Mouse (Mus musculus): ENCODE measurements at regions not wholly inside any gene's neighbourhood (a gene's known extent, or its start where the extent isn't known, plus 50 kb on each side); places are given as distances from the start of the nearest gene placed in this dataset.

GRCm38 (mm10) chr13:91365270-91365952 lies 94.7 kb upstream of the Ssbp2 start:
- Histone ChIP-seq H3K27me3 (replicated peaks) (no peaks in the 10 kb centered on the region), H3K4me1 (ENCODE audit: control insufficient read depth in 1 of 2, insufficient read depth in 2 of 2) (peaks cover 0 to 6% of the 10 kb centered on the region in 2 experiments; a peak in 1 of 4 replicates), H3K4me2 (ENCODE audit: insufficient read depth, low read depth, poor library complexity, severe bottlenecking) (no peak overlapping the region), H3K79me2 (replicated peaks; ENCODE audit: control insufficient read depth, extremely low read depth, insufficient read depth, poor library complexity, severe bottlenecking) (no peaks in the 10 kb centered on the region), H3K36me3 (replicated peaks in 1 of 2; ENCODE audit: control insufficient read depth in 1 of 2, insufficient read depth in 1 of 2, low read length in 1 of 2) (no peaks in the 10 kb centered on the region), H3K9ac (ENCODE audit: insufficient read depth, low read depth) (no peak overlapping the region), H3K9me3 (replicated peaks; ENCODE audit: low read length) (peaks cover 2% of the 10 kb centered on the region), H3K4me3 (replicated peaks in 1 of 3; ENCODE audit: low read depth in 2 of 3, low read length in 2 of 3, poor library complexity in 1 of 3) (no peak overlapping the region), H3K27ac (ENCODE audit: insufficient read depth, low read depth) (no peak overlapping the region)
- TF ChIP-seq SMC3 (IDR thresholded peaks at IDR 0.05; ENCODE audit: low read depth, low read length), result peak; percentile 38
- TF ChIP-seq CTCF (conservative IDR thresholded peaks at IDR 0.05 in 1 of 2, IDR thresholded peaks at IDR 0.05 in 1 of 2; ENCODE audit: low read depth in 2 of 2, low read length in 2 of 2), result peak in 1 of 2 experiments; percentile 41; a peak in 2 of 4 replicates
- no peak for TF ChIP-seq IRF4 (IDR thresholded peaks at IDR 0.05; ENCODE audit: low read depth, low read length)
- TF ChIP-seq MEF2A (IDR thresholded peaks at IDR 0.05; ENCODE audit: borderline replicate concordance, low read depth, low read length), result no peak
- TF ChIP-seq ELF1 (IDR thresholded peaks at IDR 0.05; ENCODE audit: low read depth, low read length), result no peak
- DNase-seq (ENCODE audit: extremely low read depth), result no peak
- in situ Hi-C loops (cut with MboI; ENCODE audit: low pct_ligation_motif_present, low pct_unique_long_range_greater_than_20kb, low sequenced_read_pairs), result no loop called here
- dilution Hi-C loops (cut with MboI; ENCODE audit: extremely low pct_ligation_motif_present, extremely low pct_unique_long_range_greater_than_20kb, low sequenced_read_pairs), result no loop called here

- Histone ChIP-seq H3K79me2 (replicated peaks; ENCODE audit: control insufficient read depth, extremely low read depth, insufficient read depth, poor library complexity, severe bottlenecking) (no peaks in the 10 kb centered on the region), H3K9ac (ENCODE audit: insufficient read depth, low read depth) (no peak overlapping the region), H3K27me3 (replicated peaks) (no peaks in the 10 kb centered on the region), H3K36me3 (replicated peaks in 1 of 2; ENCODE audit: control insufficient read depth in 1 of 2, insufficient read depth in 1 of 2, low read length in 1 of 2) (no peaks in the 10 kb centered on the region), H3K27ac (ENCODE audit: insufficient read depth, low read depth) (no peak overlapping the region), H3K4me3 (replicated peaks in 1 of 3; ENCODE audit: low read depth in 2 of 3, low read length in 2 of 3, poor library complexity in 1 of 3) (no peak overlapping the region), H3K4me2 (ENCODE audit: insufficient read depth, low read depth, poor library complexity, severe bottlenecking) (no peak overlapping the region), H3K9me3 (replicated peaks; ENCODE audit: low read length) (peaks cover under 1% of the 10 kb centered on the region), H3K4me1 (ENCODE audit: control insufficient read depth in 1 of 2, insufficient read depth in 2 of 2) (peaks cover 0 to 11% of the 10 kb centered on the region in 2 experiments; a peak in 2 of 4 replicates)
- TF ChIP-seq TBP (conservative IDR thresholded peaks at IDR 0.05; ENCODE audit: low read depth, low read length) (no peak), ELF1 (IDR thresholded peaks at IDR 0.05; ENCODE audit: low read depth, low read length) (no peak), POLR2AphosphoS2 (IDR thresholded peaks at IDR 0.05; ENCODE audit: low read depth, low read length) (no peak), JUND (conservative IDR thresholded peaks at IDR 0.05; ENCODE audit: low read depth, low read length) (no peak)
- no peak for DNase-seq (ENCODE audit: extremely low read depth)
- in situ Hi-C loops (cut with MboI; ENCODE audit: low pct_ligation_motif_present, low pct_unique_long_range_greater_than_20kb, low sequenced_read_pairs), result no loop called here
- dilution Hi-C loops (cut with MboI; ENCODE audit: extremely low pct_ligation_motif_present, extremely low pct_unique_long_range_greater_than_20kb, low sequenced_read_pairs), result no loop called here
Measured at GRCm38 (mm10) chr13:91366540-91366939, 93.5 kb upstream of the Ssbp2 start.

- TF ChIP-seq POLR2AphosphoS2 (IDR thresholded peaks at IDR 0.05; ENCODE audit: low read depth, low read length) (no peak), CTCF (conservative IDR thresholded peaks at IDR 0.05 in 1 of 2, IDR thresholded peaks at IDR 0.05 in 1 of 2; ENCODE audit: low read depth in 2 of 2, low read length in 2 of 2) (no peak), MAFK (IDR thresholded peaks at IDR 0.05; ENCODE audit: insufficient replicate concordance, low read length) (no peak), JUND (conservative IDR thresholded peaks at IDR 0.05; ENCODE audit: low read depth, low read length) (no peak), NELFE (IDR thresholded peaks at IDR 0.05; ENCODE audit: low read depth, low read length) (no peak), ELF1 (IDR thresholded peaks at IDR 0.05; ENCODE audit: low read depth, low read length) (no peak), MEF2A (IDR thresholded peaks at IDR 0.05; ENCODE audit: borderline replicate concordance, low read depth, low read length) (no peak), TBP (conservative IDR thresholded peaks at IDR 0.05; ENCODE audit: low read depth, low read length) (no peak), BHLHE40 (IDR thresholded peaks at IDR 0.05; ENCODE audit: low read depth, low read length) (no peak), JUN (IDR thresholded peaks at IDR 0.05; ENCODE audit: insufficient read depth, low read depth, low read length) (no peak), NRF1 (IDR thresholded peaks at IDR 0.05; ENCODE audit: low read depth, low read length) (no peak), UBTF (IDR thresholded peaks at IDR 0.05; ENCODE audit: low read depth, low read length) (no peak), MXI1 (IDR thresholded peaks at IDR 0.05; ENCODE audit: low read depth, low read length) (no peak), ZC3H11A (IDR thresholded peaks at IDR 0.05; ENCODE audit: low read depth, low read length) (no peak)
- dilution Hi-C loops (cut with MboI; ENCODE audit: extremely low pct_ligation_motif_present, extremely low pct_unique_long_range_greater_than_20kb, low sequenced_read_pairs), result no loop called here
- in situ Hi-C loops (cut with MboI; ENCODE audit: low pct_ligation_motif_present, low pct_unique_long_range_greater_than_20kb, low sequenced_read_pairs), result no loop called here
Measured at GRCm38 (mm10) chr13:91367896-91368556, 92.1 kb upstream of the Ssbp2 start.

More at GRCm38 (mm10) chr13:91367896-91368556, 92.1 kb upstream of the Ssbp2 start:
- H3K27ac ChIP-seq (ENCODE audit: insufficient read depth, low read depth), result no peak overlapping the region
- no peaks in the 10 kb centered on the region for H3K79me2 ChIP-seq (replicated peaks; ENCODE audit: control insufficient read depth, extremely low read depth, insufficient read depth, poor library complexity, severe bottlenecking)
- no peaks in the 10 kb centered on the region for H3K27me3 ChIP-seq (replicated peaks)
- no peak overlapping the region for H3K9ac ChIP-seq (ENCODE audit: insufficient read depth, low read depth)
- DNase-seq (ENCODE audit: extremely low read depth), result no peak
- H3K9me3 ChIP-seq (replicated peaks; ENCODE audit: low read length), result no peaks in the 10 kb centered on the region
- H3K4me3 ChIP-seq (replicated peaks in 1 of 3; ENCODE audit: low read depth in 2 of 3, low read length in 2 of 3, poor library complexity in 1 of 3), result no peak overlapping the region
- H3K36me3 ChIP-seq (replicated peaks in 1 of 2; ENCODE audit: control insufficient read depth in 1 of 2, insufficient read depth in 1 of 2, low read length in 1 of 2), result no peaks in the 10 kb centered on the region
- H3K4me1 ChIP-seq (ENCODE audit: control insufficient read depth in 1 of 2, insufficient read depth in 2 of 2), result peaks cover 6 to 21% of the 10 kb centered on the region in 2 experiments
- H3K4me2 ChIP-seq (ENCODE audit: insufficient read depth, low read depth, poor library complexity, severe bottlenecking), result no peak overlapping the region
